Mouse (Mus musculus): Measurements from ENCODE around the gene Fabp6. TPM values are rescaled to one million over a fixed set of nuclear protein-coding genes. Genes with fewer than 3 reads are reported as not detected.

Gene Fabp6
- polyA plus RNA-seq, 1 experiment from 2014 or later = not detected

DNA sequence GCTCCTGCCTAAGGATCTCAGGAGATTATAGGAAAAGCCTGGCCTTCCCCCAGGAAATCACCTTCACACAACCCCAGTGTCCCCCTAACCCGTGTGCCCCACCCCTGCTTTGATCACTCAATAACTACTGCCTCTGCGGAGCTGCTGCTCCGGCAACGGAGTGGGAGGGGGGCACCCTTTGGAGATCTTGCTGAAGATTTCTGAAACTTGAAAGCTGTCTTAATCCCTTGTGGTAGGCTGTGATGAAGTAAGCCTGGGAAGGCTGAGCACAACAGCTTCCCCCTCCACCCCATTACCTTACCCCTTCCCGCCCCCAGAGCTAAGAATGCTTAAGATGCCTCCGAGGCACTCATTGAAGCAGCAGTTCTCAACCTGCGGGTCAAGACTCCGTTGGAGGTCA, 35.5 kb downstream of the Fabp6 start:
- no peaks in the 10 kb centered on the region for H3K27me3 ChIP-seq
- no peak for ATAC-seq (ENCODE audit: insufficient read depth)
- no peak overlapping the region for H3K4me2 ChIP-seq
- H3K27ac ChIP-seq (replicated peaks) = no peak overlapping the region
- 0 out of 2 replicates have a peak, but pooled peaks cover 12% of the 10 kb centered on the region for H3K4me1 ChIP-seq (replicated peaks)
- WGBS (ENCODE audit: insufficient replicate concordance) = 55% methylated on average over 8 of the region's 8 CpGs
- no peaks in the 10 kb centered on the region for H3K36me3 ChIP-seq (replicated peaks)
- no peak overlapping the region for H3K4me3 ChIP-seq (replicated peaks)
- no peaks in the 10 kb centered on the region for H3K9me3 ChIP-seq (replicated peaks)
- no peak overlapping the region for H3K9ac ChIP-seq

GRCm38 (mm10) chr11:43565414-43565813, 35.9 kb downstream of the Fabp6 start:
- Histone ChIP-seq H3K4me1 (replicated peaks) (0 out of 2 replicates have a peak, but pooled peaks cover 12% of the 10 kb centered on the region), H3K9ac (no peak overlapping the region), H3K4me3 (replicated peaks) (no peak overlapping the region), H3K36me3 (replicated peaks) (no peaks in the 10 kb centered on the region), H3K9me3 (replicated peaks) (no peaks in the 10 kb centered on the region), H3K4me2 (no peak overlapping the region), H3K27ac (replicated peaks) (no peak overlapping the region), H3K27me3 (no peaks in the 10 kb centered on the region)
- no peak for ATAC-seq (ENCODE audit: insufficient read depth)
- 59% methylated on average over 2 of the region's 2 CpGs for WGBS (ENCODE audit: insufficient replicate concordance)

GRCm38 (mm10) chr11:43563654-43564244, 37.6 kb downstream of the Fabp6 start:
- Histone ChIP-seq H3K4me2 (no peak overlapping the region), H3K4me3 (replicated peaks) (no peak overlapping the region), H3K36me3 (replicated peaks) (no peaks in the 10 kb centered on the region), H3K9ac (no peak overlapping the region), H3K27ac (replicated peaks) (no peak overlapping the region), H3K4me1 (replicated peaks) (0 out of 2 replicates have a peak, but pooled peaks cover 5% of the 10 kb centered on the region), H3K9me3 (replicated peaks) (no peaks in the 10 kb centered on the region), H3K27me3 (no peaks in the 10 kb centered on the region)
- ATAC-seq (ENCODE audit: insufficient read depth) = no peak
- 61% methylated on average over 10 of the region's 10 CpGs for WGBS (ENCODE audit: insufficient replicate concordance)

- 0 out of 2 replicates have a peak, but pooled peaks cover 5% of the 10 kb centered on the region for H3K4me1 ChIP-seq (replicated peaks)
- H3K9ac ChIP-seq = no peak overlapping the region
- no peaks in the 10 kb centered on the region for H3K9me3 ChIP-seq (replicated peaks)
- no peaks in the 10 kb centered on the region for H3K36me3 ChIP-seq (replicated peaks)
- no peak for ATAC-seq (ENCODE audit: insufficient read depth)
- no peak overlapping the region for H3K4me2 ChIP-seq
- no peaks in the 10 kb centered on the region for H3K27me3 ChIP-seq
- no peak overlapping the region for H3K27ac ChIP-seq (replicated peaks)
- 47% methylated on average over 6 of the region's 6 CpGs for WGBS (ENCODE audit: insufficient replicate concordance)
- no peak overlapping the region for H3K4me3 ChIP-seq (replicated peaks)
Measured at GRCm38 (mm10) chr11:43559515-43560292, 41.6 kb downstream of the Fabp6 start.

DNA sequence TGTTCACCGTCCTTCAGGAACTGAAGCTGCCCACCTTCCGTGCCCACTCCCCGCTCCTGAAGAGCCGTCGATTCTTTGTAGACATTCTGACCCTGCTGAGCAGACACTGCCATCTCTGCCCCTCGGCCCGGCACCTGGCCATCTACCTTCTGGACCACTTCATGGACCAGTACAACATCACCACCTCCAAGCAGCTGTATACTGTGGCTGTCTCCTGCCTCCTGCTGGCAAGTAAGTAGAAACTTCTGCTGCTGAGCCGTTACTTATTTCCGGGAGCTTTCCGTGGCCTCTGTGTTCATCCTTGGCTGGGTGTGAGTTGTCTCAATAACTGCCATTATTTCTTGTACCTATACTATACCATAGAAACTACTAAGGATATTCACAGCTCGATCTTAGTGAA, 44.8 kb downstream of the Fabp6 start:
- H3K9ac ChIP-seq = no peak overlapping the region
- H3K27ac ChIP-seq (replicated peaks) = no peak overlapping the region
- no peaks in the 10 kb centered on the region for H3K9me3 ChIP-seq (replicated peaks)
- 65% methylated on average over 11 of the region's 11 CpGs for WGBS (ENCODE audit: insufficient replicate concordance)
- H3K27me3 ChIP-seq = no peaks in the 10 kb centered on the region
- no peaks in the 10 kb centered on the region for H3K4me1 ChIP-seq (replicated peaks)
- no peaks in the 10 kb centered on the region for H3K36me3 ChIP-seq (replicated peaks)
- no peak for ATAC-seq (ENCODE audit: insufficient read depth)
- no peak overlapping the region for H3K4me2 ChIP-seq
- H3K4me3 ChIP-seq (replicated peaks) = no peak overlapping the region

DNA sequence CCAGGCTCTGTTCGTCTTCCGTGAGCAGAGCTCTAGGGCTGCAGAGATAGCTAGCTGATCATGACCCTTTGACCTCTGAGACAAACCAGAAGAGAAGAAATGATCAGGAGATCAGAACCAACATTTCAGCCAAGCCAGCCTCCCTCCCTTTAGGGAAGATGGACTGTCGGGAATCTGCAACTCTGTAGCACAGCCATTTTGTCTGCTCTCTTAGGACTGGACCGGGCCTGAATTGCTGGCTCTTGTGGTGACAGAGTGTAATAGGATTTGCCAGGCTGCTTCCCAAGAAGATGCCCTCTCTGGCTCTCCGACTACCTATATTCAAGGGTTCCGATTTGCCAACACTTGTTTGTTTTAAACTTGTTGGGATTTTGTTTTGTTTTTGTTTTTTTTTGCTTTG, 48.7 kb downstream of the Fabp6 start:
- Histone ChIP-seq H3K4me1 (replicated peaks) (peaks cover 24% of the 10 kb centered on the region), H3K4me3 (replicated peaks) (no peak overlapping the region), H3K9me3 (replicated peaks) (no peaks in the 10 kb centered on the region), H3K27ac (replicated peaks) (no peak overlapping the region), H3K9ac (no peak overlapping the region), H3K36me3 (replicated peaks) (no peaks in the 10 kb centered on the region), H3K27me3 (no peaks in the 10 kb centered on the region), H3K4me2 (no peak overlapping the region)
- no peak for ATAC-seq (ENCODE audit: insufficient read depth)
- WGBS (ENCODE audit: insufficient replicate concordance) = 67% methylated on average over 6 of the region's 6 CpGs

- ATAC-seq (ENCODE audit: insufficient read depth) = no peak
- no peak overlapping the region for H3K4me3 ChIP-seq (replicated peaks)
- no peak overlapping the region for H3K27ac ChIP-seq (replicated peaks)
- 33% methylated on average over 3 of the region's 3 CpGs for WGBS (ENCODE audit: insufficient replicate concordance)
- H3K9ac ChIP-seq = no peak overlapping the region
- no peaks in the 10 kb centered on the region for H3K27me3 ChIP-seq
- no peaks in the 10 kb centered on the region for H3K9me3 ChIP-seq (replicated peaks)
- H3K36me3 ChIP-seq (replicated peaks) = no peaks in the 10 kb centered on the region
- peaks cover 24% of the 10 kb centered on the region for H3K4me1 ChIP-seq (replicated peaks)
- H3K4me2 ChIP-seq = no peak overlapping the region
Measured at GRCm38 (mm10) chr11:43551756-43552155, 49.6 kb downstream of the Fabp6 start.

DNA sequence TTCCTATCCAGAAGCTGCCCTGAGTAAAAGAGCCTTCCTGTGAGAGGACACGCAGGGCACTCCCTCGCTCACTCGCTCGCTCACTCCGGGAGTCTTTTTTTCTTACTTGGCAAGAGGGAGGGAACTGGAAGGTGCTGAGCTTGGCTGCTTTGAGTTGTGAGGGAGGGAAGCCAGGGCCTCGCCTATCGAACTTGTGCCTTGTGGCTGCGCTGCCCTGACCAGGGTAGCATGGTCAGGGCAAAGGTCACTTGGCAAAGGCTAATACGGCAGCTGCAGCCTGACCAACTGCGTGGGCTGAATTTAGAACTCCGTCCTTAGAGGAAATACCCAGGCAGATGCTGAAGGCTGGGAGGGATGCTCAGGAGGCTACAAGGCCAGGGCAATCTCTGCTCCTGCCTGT, 51.6 kb downstream of the Fabp6 start:
- Histone ChIP-seq H3K4me3 (replicated peaks) (no peak overlapping the region), H3K4me2 (no peak overlapping the region), H3K9ac (no peak overlapping the region), H3K9me3 (replicated peaks) (no peaks in the 10 kb centered on the region), H3K27ac (replicated peaks) (peak overlapping the region; percentile 58), H3K4me1 (replicated peaks) (peaks cover 30% of the 10 kb centered on the region), H3K27me3 (no peaks in the 10 kb centered on the region), H3K36me3 (replicated peaks) (no peaks in the 10 kb centered on the region)
- ATAC-seq (ENCODE audit: insufficient read depth) = peak; percentile 53
- WGBS (ENCODE audit: insufficient replicate concordance) = 65% methylated on average over 11 of the region's 11 CpGs

- peaks cover 38% of the 10 kb centered on the region for H3K4me1 ChIP-seq (replicated peaks)
- 51% methylated on average over 12 of the region's 12 CpGs for WGBS (ENCODE audit: insufficient replicate concordance)
- H3K4me2 ChIP-seq = no peak overlapping the region
Measured at GRCm38 (mm10) chr11:43548657-43549435, 52.5 kb downstream of the Fabp6 start.

GRCm38 (mm10) chr11:43548148-43548547, 53.2 kb downstream of the Fabp6 start:
- Histone ChIP-seq H3K4me2 (no peak overlapping the region), H3K27ac (replicated peaks) (peak overlapping the region; percentile 58), H3K4me3 (replicated peaks) (no peak overlapping the region), H3K4me1 (replicated peaks) (peaks cover 43% of the 10 kb centered on the region), H3K9ac (no peak overlapping the region), H3K9me3 (replicated peaks) (no peaks in the 10 kb centered on the region), H3K36me3 (replicated peaks) (no peaks in the 10 kb centered on the region), H3K27me3 (no peaks in the 10 kb centered on the region)
- no peak for ATAC-seq (ENCODE audit: insufficient read depth)
- WGBS (ENCODE audit: insufficient replicate concordance) = 50% methylated on average over 7 of the region's 7 CpGs

More at GRCm38 (mm10) chr11:43548657-43549435, 52.5 kb downstream of the Fabp6 start:
- Histone ChIP-seq H3K9ac (no peak overlapping the region), H3K4me3 (replicated peaks) (no peak overlapping the region), H3K27ac (replicated peaks) (peak overlapping the region; percentile 58), H3K9me3 (replicated peaks) (no peaks in the 10 kb centered on the region), H3K27me3 (no peaks in the 10 kb centered on the region), H3K36me3 (replicated peaks) (no peaks in the 10 kb centered on the region)
- ATAC-seq (ENCODE audit: insufficient read depth) = peak; percentile 46; the same call in 1 of the 2 replicates

GRCm38 (mm10) chr11:43546678-43547077, 54.7 kb downstream of the Fabp6 start:
- Histone ChIP-seq H3K36me3 (replicated peaks) (no peaks in the 10 kb centered on the region), H3K27ac (replicated peaks) (no peak overlapping the region), H3K4me3 (replicated peaks) (no peak overlapping the region), H3K9me3 (replicated peaks) (no peaks in the 10 kb centered on the region), H3K4me2 (no peak overlapping the region), H3K4me1 (replicated peaks) (peaks cover 43% of the 10 kb centered on the region), H3K9ac (no peak overlapping the region), H3K27me3 (no peaks in the 10 kb centered on the region)
- 66% methylated on average over 4 of the region's 4 CpGs for WGBS (ENCODE audit: insufficient replicate concordance)
- no peak for ATAC-seq (ENCODE audit: insufficient read depth)

All from liver, embryonic 15.5 days (tissue).